Mouse (Mus musculus): Measurements from ENCODE around the gene March6.

GRCm38 (mm10) chr15:31419037-31419436 is 111.8 kb downstream of the March6 start:
- TF ChIP-seq CTCF (IDR thresholded peaks at IDR 0.05; ENCODE audit: low read depth), result peak; percentile 54
- TF ChIP-seq EP300 (IDR thresholded peaks at IDR 0.05; ENCODE audit: low read depth), result no peak
